Mouse (Mus musculus) CD4-positive, CD25-positive, alpha-beta regulatory T cell (primary cell): Measurements from ENCODE around the gene Ocln. TPM values are rescaled to one million over a fixed set of nuclear protein-coding genes. Genes with fewer than 3 reads are reported as not detected.

Source experiments
- polyA plus RNA-seq: library from polyadenylated mRNA; unstranded; fragments of 100-300 nt; shearing (Covaris generic); gene quantifications from one replicate; pipeline ENCODE4 v1.2.1, GENCODE M21; 2017

The Ocln gene
- polyA plus RNA-seq: 0.95 TPM

GRCm38 (mm10) chr13:100552369-100553041, at the start of gene Ocln:
Gene Ocln, minus strand, starts transcription at chr13:100552718.

GRCm38 (mm10) chr13:100492061-100492787, 60.3 kb downstream of the Ocln start, which contains the start of gene Gtf2h2:
Gene Gtf2h2, minus strand, starts transcription at chr13:100492579.

GRCm38 (mm10) chr13:100452415-100453127, 99.9 kb downstream of the Ocln start, which contains the start of gene Naip1:
Gene Naip1, minus strand, starts transcription at chr13:100452869.

Other genes with a start within 250 kb of the Ocln start
- 2.1 TPM for gene Naip6, start 235.0 kb downstream of the Ocln start, polyA plus RNA-seq
- gene Naip1, start 99.8 kb downstream of the Ocln start, polyA plus RNA-seq: not detected
- gene Gtf2h2, start 60.1 kb downstream of the Ocln start, polyA plus RNA-seq: 54.6 TPM
- 6.7 TPM for gene Marveld2, start 64.3 kb upstream of the Ocln start, polyA plus RNA-seq
- gene Ak6, start 98.3 kb upstream of the Ocln start, polyA plus RNA-seq: 122 TPM
- 24.2 TPM for gene Rad17, start 98.3 kb upstream of the Ocln start, polyA plus RNA-seq
- gene Taf9, start 98.9 kb upstream of the Ocln start, polyA plus RNA-seq: 9.4 TPM
- 22.3 TPM for gene Ccdc125, start 117.0 kb upstream of the Ocln start, polyA plus RNA-seq
- 80.8 TPM for gene Cdk7, start 178.2 kb upstream of the Ocln start, polyA plus RNA-seq
- 93.5 TPM for gene Mrps36, start 191.9 kb upstream of the Ocln start, polyA plus RNA-seq
- gene Cenph, start 223.2 kb upstream of the Ocln start, polyA plus RNA-seq: 1.7 TPM
- gene Ccnb1, start 233.9 kb upstream of the Ocln start, polyA plus RNA-seq: 5.8 TPM